Mouse (Mus musculus): ENCODE data around the gene Ssr1. TPM values are rescaled to one million over a fixed set of nuclear protein-coding genes. Genes with fewer than 3 reads are reported as not detected.

Gene Ssr1
- total RNA-seq (2014; rRNA removed) (24.2 and 25.6 TPM in 2 replicates), polyA plus RNA-seq (2012; rRNA removed) (5.9 and 6.9 TPM in 2 replicates)

- Histone ChIP-seq H3K9ac (ENCODE audit: low read depth, low read length) (peak within 1 kb of the TSS; percentile 99), H3K36me3 (ENCODE audit: control insufficient read depth, insufficient read depth, low read length) (peaks cover 14% of the 10 kb centered on the region), H3K4me3 (ENCODE audit: insufficient read depth, low read depth, low read length) (peak within 1 kb of the TSS; percentile 99), H3K27me3 (ENCODE audit: control insufficient read depth, insufficient read depth, low read length) (no peaks in the 10 kb centered on the region), H3K4me1 (ENCODE audit: control insufficient read depth, insufficient read depth, low read length) (peaks cover 3% of the 10 kb centered on the region; the same call in 1 of the 2 replicates), H3K79me2 (ENCODE audit: control insufficient read depth, insufficient read depth, low read length) (peaks cover 11% of the 10 kb centered on the region; the same call in 1 of the 2 replicates), H3K27ac (replicated peaks; ENCODE audit: insufficient read depth, low read depth, low read length) (peak within 1 kb of the TSS; percentile 83)
- WGBS, result under 1% methylated on average over 89 of the region's 89 CpGs
- TF ChIP-seq CTCF (IDR thresholded peaks at IDR 0.05; ENCODE audit: low read depth, low read length) (no peak), POLR2A (IDR thresholded peaks at IDR 0.05; ENCODE audit: extremely low read depth, insufficient read depth, low read length) (peak; percentile 80)
- peak; percentile 69 for DNase-seq (ENCODE audit: extremely low read depth, low read depth, low spot score)
Observed at GRCm38 (mm10) chr13:37993704-37994404, at the start of gene Ssr1. Gene Ssr1, minus strand, starts transcription at chr13:37994217.

GRCm38 (mm10) chr13:38037811-38038210 lies 43.8 kb upstream of the Ssr1 start:
- TF ChIP-seq CTCF (IDR thresholded peaks at IDR 0.05; ENCODE audit: low read depth, low read length) (no peak), POLR2A (IDR thresholded peaks at IDR 0.05; ENCODE audit: extremely low read depth, insufficient read depth, low read length) (no peak)
- no peak overlapping the region for H3K27ac ChIP-seq (replicated peaks; ENCODE audit: insufficient read depth, low read depth, low read length)
- 25% methylated on average over 12 of the region's 12 CpGs for WGBS
- DNase-seq (ENCODE audit: extremely low read depth, low read depth, low spot score), result peak; percentile 8
- H3K27me3 ChIP-seq (ENCODE audit: control insufficient read depth, insufficient read depth, low read length), result no peaks in the 10 kb centered on the region
- peak overlapping the region; percentile 83 for H3K4me3 ChIP-seq (ENCODE audit: insufficient read depth, low read depth, low read length)
- peak overlapping the region; percentile 82; the same call in 1 of the 2 replicates for H3K9ac ChIP-seq (ENCODE audit: low read depth, low read length)
- peaks cover 8% of the 10 kb centered on the region; the same call in 1 of the 2 replicates for H3K79me2 ChIP-seq (ENCODE audit: control insufficient read depth, insufficient read depth, low read length)
- peaks cover 9% of the 10 kb centered on the region; the same call in 1 of the 2 replicates for H3K4me1 ChIP-seq (ENCODE audit: control insufficient read depth, insufficient read depth, low read length)
- H3K36me3 ChIP-seq (ENCODE audit: control insufficient read depth, insufficient read depth, low read length), result peaks cover 21% of the 10 kb centered on the region

- Histone ChIP-seq H3K4me3 (ENCODE audit: insufficient read depth, low read depth, low read length) (peak within 1 kb of the TSS; percentile 83), H3K79me2 (ENCODE audit: control insufficient read depth, insufficient read depth, low read length) (peaks cover 8% of the 10 kb centered on the region; the same call in 1 of the 2 replicates), H3K4me1 (ENCODE audit: control insufficient read depth, insufficient read depth, low read length) (peaks cover 9% of the 10 kb centered on the region; the same call in 1 of the 2 replicates), H3K9ac (ENCODE audit: low read depth, low read length) (peak within 1 kb of the TSS; percentile 82), H3K36me3 (ENCODE audit: control insufficient read depth, insufficient read depth, low read length) (peaks cover 17% of the 10 kb centered on the region), H3K27ac (replicated peaks; ENCODE audit: insufficient read depth, low read depth, low read length) (peak within 1 kb of the TSS; percentile 66), H3K27me3 (ENCODE audit: control insufficient read depth, insufficient read depth, low read length) (no peaks in the 10 kb centered on the region)
- peak; percentile 52; the same call in 1 of the 2 replicates for TF ChIP-seq POLR2A (IDR thresholded peaks at IDR 0.05; ENCODE audit: extremely low read depth, insufficient read depth, low read length)
- TF ChIP-seq CTCF (IDR thresholded peaks at IDR 0.05; ENCODE audit: low read depth, low read length), result peak; percentile 13
- under 1% methylated on average over 47 of the region's 47 CpGs for WGBS
- DNase-seq (ENCODE audit: extremely low read depth, low read depth, low spot score), result peak; percentile 90
Observed at GRCm38 (mm10) chr13:38037044-38037687, 43.1 kb upstream of the Ssr1 start, which contains the start of gene Cage1. Gene Cage1, minus strand, starts transcription at chr13:38037069.

- H3K79me2 ChIP-seq (ENCODE audit: control insufficient read depth, insufficient read depth, low read length), result peaks cover 8% of the 10 kb centered on the region; the same call in 1 of the 2 replicates
- H3K4me1 ChIP-seq (ENCODE audit: control insufficient read depth, insufficient read depth, low read length), result peaks cover 9% of the 10 kb centered on the region; the same call in 1 of the 2 replicates
- H3K4me3 ChIP-seq (ENCODE audit: insufficient read depth, low read depth, low read length), result peak within 1 kb of the TSS; percentile 83
- DNase-seq (ENCODE audit: extremely low read depth, low read depth, low spot score), result no peak
- no peak for TF ChIP-seq POLR2A (IDR thresholded peaks at IDR 0.05; ENCODE audit: extremely low read depth, insufficient read depth, low read length)
- no peak for TF ChIP-seq CTCF (IDR thresholded peaks at IDR 0.05; ENCODE audit: low read depth, low read length)
- peak within 1 kb of the TSS; percentile 82 for H3K9ac ChIP-seq (ENCODE audit: low read depth, low read length)
- no peaks in the 10 kb centered on the region for H3K27me3 ChIP-seq (ENCODE audit: control insufficient read depth, insufficient read depth, low read length)
- H3K27ac ChIP-seq (replicated peaks; ENCODE audit: insufficient read depth, low read depth, low read length), result peak within 1 kb of the TSS; percentile 66
- 6% methylated on average over 37 of the region's 37 CpGs for WGBS
- H3K36me3 ChIP-seq (ENCODE audit: control insufficient read depth, insufficient read depth, low read length), result peaks cover 12% of the 10 kb centered on the region; the same call in 1 of the 2 replicates
Observed at GRCm38 (mm10) chr13:38036343-38037043, 42.5 kb upstream of the Ssr1 start, which contains the start of gene Riok1. Gene Riok1, plus strand, starts transcription at chr13:38036995.

- H3K4me3 ChIP-seq (ENCODE audit: insufficient read depth, low read depth, low read length), result no peak overlapping the region
- 71% methylated on average over 4 of the region's 4 CpGs for WGBS
- H3K79me2 ChIP-seq (ENCODE audit: control insufficient read depth, insufficient read depth, low read length), result no peaks in the 10 kb centered on the region
- no peak overlapping the region for H3K9ac ChIP-seq (ENCODE audit: low read depth, low read length)
- H3K36me3 ChIP-seq (ENCODE audit: control insufficient read depth, insufficient read depth, low read length), result no peaks in the 10 kb centered on the region
- DNase-seq (ENCODE audit: extremely low read depth, low read depth, low spot score), result no peak
- no peak for TF ChIP-seq CTCF (IDR thresholded peaks at IDR 0.05; ENCODE audit: low read depth, low read length)
- TF ChIP-seq POLR2A (IDR thresholded peaks at IDR 0.05; ENCODE audit: extremely low read depth, insufficient read depth, low read length), result no peak
- no peaks in the 10 kb centered on the region for H3K4me1 ChIP-seq (ENCODE audit: control insufficient read depth, insufficient read depth, low read length)
- no peak overlapping the region for H3K27ac ChIP-seq (replicated peaks; ENCODE audit: insufficient read depth, low read depth, low read length)
- no peaks in the 10 kb centered on the region for H3K27me3 ChIP-seq (ENCODE audit: control insufficient read depth, insufficient read depth, low read length)
Observed at GRCm38 (mm10) chr13:38028407-38028806, 34.4 kb upstream of the Ssr1 start.

Data from liver, adult 2 months (tissue).